Mouse (Mus musculus) pancreas, adult 10 weeks (tissue): ENCODE measurements around the gene Tango6. TPM values are rescaled to one million over a fixed set of nuclear protein-coding genes. Genes with fewer than 3 reads are reported as not detected.

ENCODE experiments used
- polyA plus RNA-seq: library from polyadenylated mRNA; stranded (reverse); fragments of 350-450 nt; fragmentation: Illumina TruSeq; extraction: RNeasy Lipid Tissue Mini Kit (QIAGEN cat#74804); gene quantifications from one replicate; pipeline ENCODE4 v1.2.3, GENCODE M21; 2015; ENCODE audit warnings: low read depth, low replicate concordance; ENCODE audit not compliant: insufficient read depth

Tango6 gene
- polyA plus RNA-seq = 1.0 TPM

GRCm38 (mm10) chr8:106682971-106683668 is at the start of gene Tango6:
TSS of gene Tango6 (plus strand) at chr8:106683068.

DNA sequence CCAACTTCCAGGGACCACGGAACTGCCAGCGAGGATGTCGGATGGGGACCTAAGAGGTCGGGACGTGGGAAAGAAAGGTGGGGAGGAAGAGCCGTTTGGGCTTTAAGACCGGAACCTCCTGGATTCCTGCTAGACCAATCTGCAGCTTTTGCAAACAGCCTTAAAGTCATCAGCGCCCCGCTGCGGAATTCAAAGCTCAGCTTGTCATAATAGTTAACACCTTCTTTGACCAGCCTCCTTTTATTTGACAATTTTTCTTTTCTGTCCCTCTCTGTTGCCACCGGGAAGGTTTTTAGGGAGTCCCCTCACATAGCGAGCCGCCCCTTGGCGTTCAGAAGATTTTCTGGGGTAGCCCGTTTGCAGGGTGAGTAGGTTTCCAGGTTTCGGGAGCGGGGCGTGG is 187.2 kb downstream of the Tango6 start, which contains the start of gene Has3:
Gene Has3 (plus strand): TSS at position 192 of the 400 bp plus-strand sequence.

DNA sequence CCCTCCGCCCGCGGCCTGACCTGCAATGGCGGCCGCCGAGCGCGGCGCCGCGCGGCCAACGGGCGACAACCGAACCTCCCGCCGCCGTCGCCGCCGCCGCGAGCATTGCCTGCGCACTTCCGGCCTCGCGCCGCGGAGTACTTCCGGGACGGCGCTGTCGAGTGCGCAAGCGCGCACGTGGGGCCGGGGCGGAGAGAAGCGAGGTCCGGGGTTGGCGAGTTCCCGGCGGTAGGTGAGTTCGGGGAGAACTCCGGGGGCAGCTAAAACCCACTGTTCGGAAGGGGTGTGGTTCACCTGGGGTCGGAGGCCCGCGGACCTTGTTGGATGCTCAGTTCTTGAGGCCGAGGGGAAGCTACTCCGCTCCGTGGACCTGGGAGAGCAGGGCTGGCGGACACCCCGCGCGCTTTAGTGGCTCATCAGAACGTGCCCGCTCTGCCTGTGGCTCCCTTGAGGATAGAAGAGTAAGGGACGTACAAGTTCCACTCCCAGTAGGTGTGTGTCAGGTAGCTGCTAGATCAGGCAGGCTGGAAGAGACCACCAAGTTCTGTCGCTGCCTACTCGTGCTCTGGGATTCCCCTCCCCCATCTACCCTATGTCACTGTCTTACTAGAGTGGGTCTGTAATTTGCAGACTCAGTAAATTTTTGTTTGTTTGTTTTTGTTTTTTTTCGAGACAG is 210.8 kb downstream of the Tango6 start, which contains the start of gene Utp4:
Gene Utp4 (plus strand): TSS at position 156 of the 676 bp plus-strand sequence.

Other genes starting within 250 kb of the Tango6 start
- not detected for gene 6030452D12Rik, start 182.5 kb upstream of the Tango6 start, polyA plus RNA-seq
- gene Cdh3, start 172.2 kb upstream of the Tango6 start, polyA plus RNA-seq = 1.1 TPM
- 2.2 TPM for gene Gm10073, start 109.6 kb upstream of the Tango6 start, polyA plus RNA-seq
- 16.7 TPM for gene Cdh1, start 79.7 kb upstream of the Tango6 start, polyA plus RNA-seq
- 0.52 TPM for gene Has3, start 187.2 kb downstream of the Tango6 start, polyA plus RNA-seq
- gene Utp4, start 210.6 kb downstream of the Tango6 start, polyA plus RNA-seq = 7.5 TPM